Mouse (Mus musculus): ENCODE results near the gene Hist2h2bb.

The Hist2h2bb gene

DNA sequence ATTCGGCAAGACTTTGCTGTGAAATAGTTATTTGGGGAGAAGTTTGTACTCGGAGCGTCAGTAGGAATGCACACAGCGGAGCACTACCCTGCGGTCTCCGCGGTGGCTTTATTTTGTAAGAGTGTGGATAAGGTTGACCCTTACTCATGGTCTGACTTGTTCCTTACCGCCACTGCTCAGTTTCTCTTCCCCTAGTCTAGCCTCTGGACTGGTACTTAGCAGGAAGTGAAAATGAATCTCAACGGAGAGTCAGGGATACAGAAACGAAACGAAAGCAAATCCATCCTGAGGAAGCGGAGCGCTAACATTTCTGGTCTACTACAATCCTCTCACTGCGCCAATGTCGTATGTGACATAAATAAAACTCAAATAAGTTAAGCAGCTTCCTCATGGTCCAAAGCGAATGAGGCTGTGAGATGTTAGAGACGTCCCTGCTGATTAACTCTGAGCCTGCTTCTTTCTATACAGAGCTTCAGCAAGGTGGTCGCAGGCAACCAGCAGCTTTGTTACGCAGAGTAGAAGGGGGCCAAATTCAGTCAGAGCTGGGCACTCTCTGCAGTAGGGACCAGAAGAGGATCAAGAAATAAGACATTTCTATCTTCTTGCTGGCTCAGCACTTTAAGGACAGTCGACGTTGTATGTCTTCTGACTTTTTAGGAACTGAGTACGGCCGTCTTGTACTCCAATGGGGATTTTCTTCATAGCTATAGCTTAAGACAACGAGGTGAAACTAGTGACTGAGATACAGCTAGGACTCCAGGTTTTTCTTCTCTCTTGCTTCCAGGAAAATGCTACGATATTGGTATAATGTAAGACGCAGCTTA is 31.4 kb downstream of the Hist2h2bb start:
- no peak for DNase-seq (ENCODE audit: low read depth)

DNA sequence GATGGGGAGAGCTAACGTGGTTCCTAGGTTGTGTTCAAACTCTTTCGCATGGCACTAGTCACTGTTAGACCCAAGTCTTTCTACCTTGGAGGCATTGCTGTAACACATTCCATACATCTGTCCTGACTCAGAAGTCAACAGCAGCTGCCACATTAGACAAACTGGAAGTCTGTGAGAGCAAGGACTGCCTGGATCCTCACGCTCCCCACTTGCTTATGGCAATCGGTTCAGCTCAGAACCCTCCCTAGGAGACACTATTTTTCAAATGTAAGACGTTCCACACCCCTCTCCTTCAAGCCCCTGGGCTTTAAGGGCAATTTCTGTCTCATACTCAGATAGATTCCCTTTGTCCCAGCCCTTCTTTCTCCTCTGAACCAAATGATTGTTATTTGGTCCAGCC is 32.5 kb downstream of the Hist2h2bb start:
- DNase-seq (ENCODE audit: low read depth), result no peak

DNA sequence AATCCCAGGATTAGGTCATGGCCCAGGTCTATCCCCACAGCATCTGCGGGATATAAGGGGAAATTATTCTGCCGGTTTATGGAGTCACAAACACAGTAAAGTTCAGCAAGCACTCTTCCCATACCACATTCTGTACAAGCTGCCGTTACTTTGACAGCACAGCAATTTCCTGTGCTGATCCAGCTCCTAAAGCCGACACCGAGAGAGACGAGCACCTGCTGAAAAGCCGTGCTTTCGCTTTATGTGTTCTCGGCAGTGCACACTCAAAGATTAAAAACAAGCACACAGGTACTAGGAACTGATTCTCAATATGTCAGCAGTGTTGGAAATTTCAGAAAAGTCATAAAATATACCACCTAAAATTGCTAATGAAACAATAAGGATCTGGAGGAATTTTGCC is 37.0 kb downstream of the Hist2h2bb start:
- DNase-seq (ENCODE audit: low read depth), result no peak

DNA sequence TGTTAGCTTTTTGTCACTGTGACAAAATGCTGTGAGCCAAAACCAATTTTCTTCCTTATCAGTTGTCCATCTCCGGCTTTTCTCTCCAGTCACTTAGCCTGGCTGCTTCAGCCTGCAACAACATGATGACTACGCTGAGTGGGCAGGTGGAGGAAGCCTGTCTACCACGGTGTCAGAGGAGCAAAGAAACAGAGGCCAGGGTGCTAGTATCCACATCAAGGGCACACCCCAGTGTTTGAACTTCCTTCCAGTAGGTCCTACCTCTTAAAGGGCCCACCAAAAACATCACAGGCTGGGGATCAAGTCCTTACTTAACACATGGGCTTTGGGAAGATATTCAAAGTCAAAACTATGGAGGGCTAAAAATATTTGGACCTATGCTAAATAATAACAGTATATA is 39.9 kb downstream of the Hist2h2bb start:
- no peak for DNase-seq (ENCODE audit: low read depth)

DNA sequence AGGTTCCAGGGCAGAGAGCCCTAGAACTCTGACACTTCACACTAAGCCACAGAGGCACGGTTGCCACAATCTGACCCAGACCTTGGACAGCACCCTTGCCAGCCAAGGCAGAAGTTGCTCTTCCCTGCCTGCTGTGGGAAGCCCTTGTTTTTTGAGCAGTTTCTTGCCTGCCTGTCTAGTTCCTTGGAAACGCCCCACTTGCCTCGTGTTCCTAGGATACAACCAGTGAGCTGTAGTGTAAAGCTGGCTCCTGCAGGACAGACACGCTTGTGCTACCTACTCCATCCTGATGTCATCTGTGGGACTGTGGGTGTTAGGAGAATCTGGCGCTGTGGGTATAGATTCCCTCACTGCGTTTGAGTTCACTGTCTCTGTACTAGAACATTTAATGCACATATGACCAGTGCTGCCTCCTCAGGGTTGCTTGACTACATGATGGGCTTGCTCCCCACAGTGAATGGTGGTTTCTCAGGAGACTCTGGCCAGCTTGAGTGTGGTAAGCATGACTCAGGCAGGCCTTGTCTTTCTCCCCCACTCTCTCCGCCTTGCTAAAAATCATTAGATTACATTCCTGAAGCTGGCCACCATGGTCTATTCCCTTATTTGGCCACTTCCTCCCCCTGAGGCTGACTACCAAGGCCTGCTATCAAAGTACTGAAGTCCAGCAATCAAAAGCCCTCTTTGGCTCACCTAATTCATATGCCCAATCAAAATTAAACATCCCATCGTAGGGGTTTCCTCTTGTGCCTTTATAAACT is 43.0 kb downstream of the Hist2h2bb start:
- DNase-seq (ENCODE audit: low read depth), result no peak
